Mouse (Mus musculus): ENCODE measurements around the gene Rpgr.

DNA sequence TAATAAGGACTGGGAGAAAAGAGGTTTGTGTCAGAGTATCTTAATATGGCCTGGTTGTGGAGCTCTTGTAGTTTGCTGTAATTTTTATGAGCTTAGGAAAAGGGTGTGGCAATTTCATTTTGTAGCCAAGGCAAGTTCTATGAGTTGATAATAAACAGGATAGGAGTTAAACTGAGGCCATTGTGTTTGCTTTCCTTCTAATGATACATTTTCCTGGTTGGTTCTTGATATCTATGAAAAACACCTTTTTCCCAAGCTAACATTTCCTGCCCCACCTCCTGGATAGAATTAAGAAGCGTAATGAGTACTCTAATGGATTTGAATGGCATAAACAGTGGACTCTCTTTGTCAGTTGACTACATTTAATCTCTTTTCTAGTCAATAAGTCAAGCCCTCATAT, 41.1 kb upstream of the Rpgr start:
- no peak for TF ChIP-seq CTCF (IDR thresholded peaks at IDR 0.05; ENCODE audit: low read depth, low read length)
- TF ChIP-seq POLR2A (IDR thresholded peaks at IDR 0.05; ENCODE audit: insufficient read depth, low read length), result no peak
